Mouse (Mus musculus): ENCODE measurements around the gene Cpn2.

- TF ChIP-seq CTCF (conservative IDR thresholded peaks at IDR 0.05; ENCODE audit: insufficient read depth, insufficient read length, low read depth, low read length), result no peak
- TF ChIP-seq POLR2A (IDR thresholded peaks at IDR 0.05; ENCODE audit: low read depth, low read length), result no peak
Measured at GRCm38 (mm10) chr16:30234636-30235546, 32.4 kb downstream of the Cpn2 start.

Measured in kidney, adult 2 months (tissue).